Mouse (Mus musculus) limb, embryonic 15.5 days (tissue): ENCODE data around the gene Pbld1. TPM values are rescaled to one million over a fixed set of nuclear protein-coding genes. Genes with fewer than 3 reads are reported as not detected.
A peak's percentile ranks its signal among the peaks of the same experiment; 100 is the strongest.

Experiments
- ATAC-seq: fragments of 200-750 bp; cut with Nextera tagmentation; 2 replicates; pipeline ENCODE4 v1.8.0; 2017; ENCODE audit warnings: low read depth, moderate TSS enrichment; ENCODE audit not compliant: insufficient number of reproducible peaks, low FRiP score, low TSS enrichment
- H3K27ac ChIP-seq: fragments of 300-500 bp; sonication (generic); 2 replicates; pipeline ENCODE4 v1.5.1; 2015; ENCODE audit warnings: moderate library complexity, mild to moderate bottlenecking, inconsistent platforms
- H3K27me3 ChIP-seq: fragments of 300-500 bp; sonication (generic); 2 replicates; pipeline ENCODE4 v1.6.1; 2015; ENCODE audit warnings: inconsistent platforms
- H3K36me3 ChIP-seq: fragments of 300-500 bp; sonication (generic); 2 replicates; pipeline ENCODE4 v1.6.1; 2015; ENCODE audit warnings: inconsistent platforms
- H3K4me1 ChIP-seq: fragments of 300-500 bp; sonication (generic); 2 replicates; pipeline ENCODE4 v1.6.1; 2015; ENCODE audit warnings: inconsistent platforms
- H3K4me2 ChIP-seq: fragments of 300-500 bp; sonication (generic); 2 replicates; pipeline ENCODE4 v1.6.1; 2015; ENCODE audit warnings: mild to moderate bottlenecking, inconsistent platforms
- H3K4me3 ChIP-seq: fragments of 300-500 bp; sonication (generic); 2 replicates; pipeline ENCODE4 v1.5.1; 2015; ENCODE audit warnings: mild to moderate bottlenecking, inconsistent platforms
- H3K9ac ChIP-seq: fragments of 300-500 bp; sonication (generic); 2 replicates; pipeline ENCODE4 v1.6.1; 2015; ENCODE audit warnings: inconsistent platforms
- H3K9me3 ChIP-seq: fragments of 300-500 bp; sonication (generic); 2 replicates; pipeline ENCODE4 v1.6.1; 2016; ENCODE audit warnings: inconsistent platforms
- WGBS: fragments of 180-500 bp; shearing (Covaris S2); methylation state at CpG from one replicate; pipeline ENCODE4 v1.1.7; 2015; 5-methylcytosine and 5-hydroxymethylcytosine counted together
- polyA plus RNA-seq: library from polyadenylated mRNA; unstranded; fragments of >200 nt; fragmentation: Nextera tagmentation; extraction: Ambion mirVana; gene quantifications from 2 replicates; pipeline ENCODE4 v1.2.1, GENCODE M21; 2015

Pbld1 gene
- 0.89 and 1.1 TPM in 2 replicates for polyA plus RNA-seq

DNA sequence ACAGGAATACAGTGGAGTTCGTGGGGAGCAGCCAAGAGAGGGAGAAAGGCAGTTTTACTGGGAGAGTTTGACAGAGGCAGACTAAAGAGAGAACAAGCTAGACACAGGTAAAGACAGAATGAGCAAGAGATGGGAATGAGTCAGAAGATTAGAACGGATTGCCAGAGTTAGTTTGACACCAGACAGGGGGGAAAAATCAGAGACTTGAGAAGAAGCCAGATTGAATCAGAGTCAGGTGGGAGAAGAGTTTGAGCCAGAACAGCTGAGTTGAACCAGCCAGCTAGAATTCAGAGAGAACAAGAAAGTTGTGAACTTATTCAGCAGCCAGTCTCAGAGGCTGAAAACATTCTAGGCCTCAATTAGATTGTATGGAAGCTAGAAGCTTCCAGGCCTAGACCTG is at the start of gene Pbld1:
Gene Pbld1, plus strand, starts transcription at position 301 of the 400 bp plus-strand sequence.
- H3K36me3 ChIP-seq = no peaks in the 10 kb centered on the region
- H3K4me3 ChIP-seq = no peak within 1 kb of the TSS
- H3K4me2 ChIP-seq = no peak within 1 kb of the TSS
- no peak for ATAC-seq
- H3K9ac ChIP-seq = no peak within 1 kb of the TSS
- H3K27ac ChIP-seq = no peak within 1 kb of the TSS
- 0 out of 2 replicates have a peak, but pooled peaks cover 3% of the 10 kb centered on the region for H3K4me1 ChIP-seq
- H3K9me3 ChIP-seq = no peaks in the 10 kb centered on the region
- no peaks in the 10 kb centered on the region for H3K27me3 ChIP-seq
- WGBS = 70% methylated on average over 2 of the region's 2 CpGs

GRCm38 (mm10) chr10:63010268-63010667 is 49.7 kb upstream of the Pbld1 start:
- Histone ChIP-seq H3K4me2 (no peak overlapping the region), H3K9ac (no peak overlapping the region), H3K4me1 (no peaks in the 10 kb centered on the region), H3K27me3 (no peaks in the 10 kb centered on the region), H3K27ac (no peak overlapping the region), H3K4me3 (no peak overlapping the region), H3K36me3 (peaks cover 75% of the 10 kb centered on the region), H3K9me3 (no peaks in the 10 kb centered on the region)
- no peak for ATAC-seq
- 84% methylated on average over 4 of the region's 4 CpGs for WGBS

- Histone ChIP-seq H3K27me3 (no peaks in the 10 kb centered on the region), H3K27ac (no peak overlapping the region), H3K4me1 (no peaks in the 10 kb centered on the region), H3K4me2 (no peak overlapping the region), H3K9ac (no peak overlapping the region), H3K4me3 (no peak overlapping the region), H3K9me3 (no peaks in the 10 kb centered on the region), H3K36me3 (peaks cover 76% of the 10 kb centered on the region)
- ATAC-seq = no peak
- WGBS = 85% methylated on average over 6 of the region's 6 CpGs
These were observed 48.4 kb upstream of the Pbld1 start for GRCm38 (mm10) chr10:63011556-63011955.

DNA sequence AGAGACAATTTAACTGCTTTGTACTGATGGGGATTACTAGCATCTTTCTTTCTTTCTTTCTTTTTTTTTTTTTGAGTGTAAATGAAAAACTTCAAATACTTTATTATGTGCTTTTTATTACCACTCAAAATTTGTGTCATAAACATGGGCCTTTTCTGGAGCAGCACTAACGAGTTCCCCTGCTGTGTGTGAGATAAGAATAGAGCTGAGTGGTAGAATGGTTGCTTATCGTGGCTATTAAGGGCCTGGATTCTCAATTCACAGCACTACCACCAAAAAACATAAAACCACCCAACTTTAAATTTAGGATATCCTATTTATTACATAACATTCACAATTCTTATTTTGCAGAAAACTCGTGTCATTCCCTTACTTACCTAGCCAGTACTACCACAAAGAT is 46.5 kb upstream of the Pbld1 start:
- H3K27ac ChIP-seq = no peak overlapping the region
- WGBS = 60% methylated on average over 3 of the region's 3 CpGs
- H3K36me3 ChIP-seq = peaks cover 73% of the 10 kb centered on the region
- no peaks in the 10 kb centered on the region for H3K27me3 ChIP-seq
- no peaks in the 10 kb centered on the region for H3K9me3 ChIP-seq
- no peak for ATAC-seq
- no peak overlapping the region for H3K4me2 ChIP-seq
- H3K9ac ChIP-seq = no peak overlapping the region
- no peak overlapping the region for H3K4me3 ChIP-seq
- H3K4me1 ChIP-seq = no peaks in the 10 kb centered on the region

- Histone ChIP-seq H3K36me3 (peaks cover 70% of the 10 kb centered on the region), H3K9me3 (no peaks in the 10 kb centered on the region), H3K4me1 (no peaks in the 10 kb centered on the region), H3K9ac (no peak overlapping the region), H3K27ac (no peak overlapping the region), H3K4me3 (no peak overlapping the region), H3K4me2 (no peak overlapping the region), H3K27me3 (no peaks in the 10 kb centered on the region)
- WGBS = 86% methylated on average over 9 of the region's 9 CpGs
- ATAC-seq = no peak
These were observed 45.8 kb upstream of the Pbld1 start for GRCm38 (mm10) chr10:63014168-63014567.

DNA sequence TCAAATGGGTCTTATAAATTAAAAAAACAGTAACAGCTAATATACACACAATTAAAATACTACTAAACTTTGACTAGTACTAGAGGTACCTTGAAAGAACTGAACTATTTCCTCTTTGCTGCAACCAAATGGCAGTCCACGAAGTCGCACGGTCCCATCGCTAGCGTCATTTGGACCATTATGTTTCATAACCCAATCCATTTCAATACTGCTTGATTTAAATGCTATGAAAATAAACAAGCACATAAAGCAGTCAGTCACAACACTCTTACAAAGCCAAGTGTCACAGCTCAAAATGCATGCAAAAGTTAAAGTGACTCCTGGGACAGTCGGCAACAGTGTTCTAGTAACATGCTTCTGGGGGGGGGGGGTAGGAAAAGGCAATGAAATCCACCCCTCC is 40.7 kb upstream of the Pbld1 start:
- WGBS = 82% methylated on average over 6 of the region's 6 CpGs
- Histone ChIP-seq H3K9me3 (no peaks in the 10 kb centered on the region), H3K36me3 (peaks cover 24% of the 10 kb centered on the region), H3K27me3 (no peaks in the 10 kb centered on the region), H3K27ac (no peak overlapping the region), H3K9ac (no peak overlapping the region), H3K4me2 (no peak overlapping the region), H3K4me3 (no peak overlapping the region), H3K4me1 (peaks cover 10% of the 10 kb centered on the region)
- ATAC-seq = no peak

DNA sequence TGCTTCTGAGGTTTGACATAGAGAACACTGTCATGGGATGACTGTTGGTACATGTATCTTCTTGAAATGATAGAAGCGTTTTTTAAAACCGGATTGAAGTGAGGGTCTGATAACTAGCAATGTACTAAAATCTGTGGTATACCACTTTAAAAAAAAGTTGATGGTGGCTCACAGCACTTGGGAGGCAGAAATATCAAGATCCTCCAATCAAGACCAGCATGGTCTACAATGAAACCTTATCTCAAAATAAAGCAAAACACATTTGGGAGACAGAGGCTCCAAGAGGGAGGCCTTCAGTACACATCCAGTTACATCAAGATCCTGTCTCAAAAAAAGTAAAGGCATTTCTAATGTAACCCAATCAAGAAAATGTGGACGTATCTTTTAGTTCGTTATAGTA is 38.3 kb upstream of the Pbld1 start:
- peaks cover 7% of the 10 kb centered on the region for H3K36me3 ChIP-seq
- 45% methylated on average over 4 of the region's 4 CpGs for WGBS
- H3K4me2 ChIP-seq = peak overlapping the region; percentile 42
- H3K9me3 ChIP-seq = no peaks in the 10 kb centered on the region
- no peaks in the 10 kb centered on the region for H3K27me3 ChIP-seq
- no peak overlapping the region for H3K27ac ChIP-seq
- no peak for ATAC-seq
- H3K4me1 ChIP-seq = peaks cover 20% of the 10 kb centered on the region
- peak overlapping the region; percentile 87 for H3K4me3 ChIP-seq
- no peak overlapping the region for H3K9ac ChIP-seq

DNA sequence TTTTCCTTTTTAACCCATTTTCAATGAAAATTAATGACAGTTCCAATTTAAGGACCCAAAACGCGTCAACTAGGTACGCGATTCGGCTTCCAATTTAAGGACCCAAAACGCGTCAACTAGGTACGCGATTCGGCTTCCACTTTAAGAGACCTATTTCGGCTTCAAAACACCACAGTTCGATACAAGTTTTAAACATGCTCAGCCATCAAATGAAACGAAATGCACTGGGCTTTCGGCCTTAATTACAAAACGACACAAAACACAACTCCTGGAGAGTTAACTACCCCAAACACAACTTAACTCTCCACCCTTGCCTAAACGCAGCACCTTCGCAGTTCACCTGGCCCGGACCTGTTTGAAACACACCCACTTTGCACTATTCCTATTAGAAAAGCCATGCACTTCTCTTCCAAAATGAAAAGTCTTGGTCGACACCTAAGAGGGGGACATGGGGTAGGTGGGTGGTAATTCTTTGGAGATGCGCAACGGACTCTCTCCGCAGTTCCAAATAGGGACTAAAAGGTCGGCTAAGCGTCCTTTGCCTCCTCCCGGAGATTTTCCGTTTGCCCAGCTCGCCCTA is 37.3 kb upstream of the Pbld1 start:
- H3K36me3 ChIP-seq = no peaks in the 10 kb centered on the region
- peaks cover 20% of the 10 kb centered on the region for H3K4me1 ChIP-seq
- no peaks in the 10 kb centered on the region for H3K27me3 ChIP-seq
- H3K4me3 ChIP-seq = peak overlapping the region; percentile 87
- peak overlapping the region; percentile 42 for H3K4me2 ChIP-seq
- peak overlapping the region; percentile 100 for H3K27ac ChIP-seq
- no peaks in the 10 kb centered on the region for H3K9me3 ChIP-seq
- WGBS = under 1% methylated on average over 27 of the region's 27 CpGs
- ATAC-seq = no peak
- H3K9ac ChIP-seq = peak overlapping the region; percentile 95

- H3K27ac ChIP-seq = peak overlapping the region; percentile 100
- WGBS = under 1% methylated on average over 68 of the region's 68 CpGs
These were observed 36.7 kb upstream of the Pbld1 start for GRCm38 (mm10) chr10:63023121-63023748.

DNA sequence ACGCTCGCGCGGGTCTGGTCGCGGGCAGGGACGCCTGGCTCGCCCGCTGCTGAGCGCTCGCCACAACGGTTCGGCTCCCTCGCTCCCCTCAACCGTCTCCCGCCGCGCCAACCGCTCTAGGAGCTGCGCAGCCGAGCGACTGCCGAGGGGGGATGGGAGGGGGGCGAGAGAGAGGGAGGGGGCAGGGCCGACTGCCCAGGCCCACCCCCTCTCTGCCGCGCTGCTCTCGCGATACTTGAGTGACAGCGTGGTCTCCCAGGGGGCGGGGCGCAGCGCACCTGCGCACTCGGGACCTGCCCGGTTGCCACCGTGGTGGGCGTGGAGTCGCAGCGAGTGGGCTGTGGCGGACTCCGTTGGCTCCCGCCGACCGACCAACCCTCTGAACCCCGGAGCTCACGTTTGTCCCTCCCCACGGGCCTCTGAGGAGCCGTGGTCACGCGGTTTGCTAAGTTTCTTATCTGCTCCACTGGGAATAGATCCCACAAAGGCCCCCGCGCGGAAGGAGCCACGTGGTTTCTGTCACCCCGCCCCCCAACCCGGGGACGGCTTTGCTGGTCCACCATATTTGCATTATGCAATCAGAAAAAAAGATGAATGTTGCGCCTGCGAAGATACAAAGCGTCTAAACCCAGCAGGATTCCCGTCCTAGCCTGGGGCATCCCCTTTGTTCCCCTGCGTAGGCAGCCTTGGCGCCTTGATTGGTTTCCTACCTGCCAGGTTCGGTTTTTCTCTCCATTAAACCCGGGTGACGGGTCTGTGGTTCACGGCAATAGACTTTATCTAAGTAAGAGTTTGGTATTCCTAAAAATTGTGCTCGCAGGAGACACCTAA is 36.0 kb upstream of the Pbld1 start, which contains the start of the genes Hnrnph3 and Pbld2:
Gene Hnrnph3, minus strand, starts transcription at position 469 of the 831 bp plus-strand sequence.
Gene Pbld2, plus strand, starts transcription at position 567 of the 831 bp plus-strand sequence.
- H3K4me2 ChIP-seq = peak within 1 kb of the TSS; percentile 59
- H3K27ac ChIP-seq = peak within 1 kb of the TSS; percentile 100
- peak within 1 kb of the TSS; percentile 95 for H3K9ac ChIP-seq
- peak within 1 kb of the TSS; percentile 87 for H3K4me3 ChIP-seq
- H3K27me3 ChIP-seq = no peaks in the 10 kb centered on the region
- H3K36me3 ChIP-seq = no peaks in the 10 kb centered on the region
- H3K9me3 ChIP-seq = no peaks in the 10 kb centered on the region
- peaks cover 20% of the 10 kb centered on the region for H3K4me1 ChIP-seq
- WGBS = under 1% methylated on average over 67 of the region's 69 CpGs
- ATAC-seq = peak; percentile 96

More at GRCm38 (mm10) chr10:63023121-63023748, 36.7 kb upstream of the Pbld1 start:
- H3K9ac ChIP-seq = peak overlapping the region; percentile 95
- peak overlapping the region; percentile 87 for H3K4me3 ChIP-seq
- no peaks in the 10 kb centered on the region for H3K36me3 ChIP-seq
- no peaks in the 10 kb centered on the region for H3K27me3 ChIP-seq
- H3K4me1 ChIP-seq = peaks cover 20% of the 10 kb centered on the region
- ATAC-seq = no peak
- H3K9me3 ChIP-seq = no peaks in the 10 kb centered on the region
- H3K4me2 ChIP-seq = peak overlapping the region; percentile 42

GRCm38 (mm10) chr10:63024580-63024910 is 35.4 kb upstream of the Pbld1 start:
- H3K4me1 ChIP-seq = peaks cover 20% of the 10 kb centered on the region
- H3K9me3 ChIP-seq = no peaks in the 10 kb centered on the region
- WGBS = under 1% methylated on average over 8 of the region's 8 CpGs
- peak overlapping the region; percentile 100 for H3K27ac ChIP-seq
- H3K27me3 ChIP-seq = no peaks in the 10 kb centered on the region
- H3K36me3 ChIP-seq = no peaks in the 10 kb centered on the region
- H3K4me2 ChIP-seq = peak overlapping the region; percentile 59
- peak overlapping the region; percentile 87 for H3K4me3 ChIP-seq
- peak overlapping the region; percentile 68 for H3K9ac ChIP-seq
- ATAC-seq = 0 out of 2 replicates have a peak, but pooled peaks have one; percentile 32

DNA sequence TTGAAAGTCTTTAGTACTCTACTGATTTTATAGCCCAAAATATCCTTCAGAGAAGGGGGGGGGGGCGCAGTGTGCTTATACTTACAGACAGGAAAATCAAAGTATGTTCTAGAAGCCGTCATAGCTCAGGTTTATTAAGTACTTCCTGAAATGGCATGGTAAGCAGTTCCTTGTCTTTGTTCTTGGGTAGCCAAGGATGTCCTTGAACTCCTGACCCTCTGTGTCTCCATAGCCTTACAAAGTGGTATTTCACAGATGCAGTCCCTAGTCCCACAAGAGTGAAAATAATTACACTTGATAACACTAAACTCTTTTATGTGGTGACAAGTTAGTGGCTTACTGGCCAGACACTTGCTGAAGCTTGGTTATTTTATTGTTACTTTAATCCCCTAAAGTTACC is 34.9 kb upstream of the Pbld1 start:
- H3K36me3 ChIP-seq = no peaks in the 10 kb centered on the region
- H3K27me3 ChIP-seq = no peaks in the 10 kb centered on the region
- ATAC-seq = no peak
- peak overlapping the region; percentile 87 for H3K4me3 ChIP-seq
- H3K27ac ChIP-seq = peak overlapping the region; percentile 100
- H3K9ac ChIP-seq = no peak overlapping the region
- H3K9me3 ChIP-seq = no peaks in the 10 kb centered on the region
- H3K4me2 ChIP-seq = peak overlapping the region; percentile 59
- H3K4me1 ChIP-seq = peaks cover 20% of the 10 kb centered on the region
- WGBS = 20% methylated on average over 2 of the region's 2 CpGs
